Mouse (Mus musculus) MEL (cell line): Measurements from ENCODE around the gene 1600014C10Rik. TPM values are rescaled to one million over a fixed set of nuclear protein-coding genes. Genes with fewer than 3 reads are reported as not detected.

ENCODE experiments used
- DNase-seq: peaks from one replicate; pipeline ENCODE4 v3.0.0; 2011; ENCODE audit warnings: low read depth, low spot score
- H3K27ac ChIP-seq: 2 replicates; pipeline ENCODE4 v1.5.1; 2012; ENCODE audit warnings: low read depth, mild to moderate bottlenecking, control low read depth, low read length, moderate library complexity; ENCODE audit not compliant: control insufficient read depth
- H3K27me3 ChIP-seq, 2 experiments: fragments of 150-350 bp in 1 of 2; sonication (generic) in 1 of 2; 2 replicates each; pipeline ENCODE4 v1.6.1; 2012; ENCODE audit warnings: low read length in 2 of 2, mild to moderate bottlenecking in 2 of 2, improper control_type of control experiment in 1 of 2, moderate library complexity in 1 of 2; ENCODE audit not compliant: insufficient read depth in 2 of 2, control insufficient read depth in 1 of 2
- H3K36me3 ChIP-seq, 2 experiments: 2 replicates each; pipeline ENCODE4 v1.6.1; 2012 to 2014; ENCODE audit warnings: low read length in 2 of 2, improper control_type of control experiment in 1 of 2, inconsistent platforms in 1 of 2, mild to moderate bottlenecking in 1 of 2; ENCODE audit not compliant: insufficient read depth in 2 of 2, control insufficient read depth in 1 of 2
- H3K4me1 ChIP-seq, 2 experiments: fragments of 150-350 bp in 1 of 2; sonication (generic) in 1 of 2; 2 replicates each; pipeline ENCODE4 v1.6.1; 2012; ENCODE audit warnings: low read length in 2 of 2, improper control_type of control experiment in 1 of 2, mild to moderate bottlenecking in 1 of 2; ENCODE audit not compliant: insufficient read depth in 2 of 2, control insufficient read depth in 1 of 2
- H3K4me3 ChIP-seq, 2 experiments: fragments of 150-350 bp in 1 of 2; sonication (generic) in 1 of 2; 2 replicates each; pipeline ENCODE4 v1.5.1; 2012; ENCODE audit warnings: low read depth in 2 of 2, low read length in 2 of 2, mild to moderate bottlenecking in 2 of 2, moderate library complexity in 2 of 2, control low read depth in 1 of 2, improper control_type of control experiment in 1 of 2; ENCODE audit not compliant: control insufficient read depth in 1 of 2, insufficient read depth in 1 of 2
- H3K79me2 ChIP-seq: 2 replicates; pipeline ENCODE4 v1.6.1; 2012; ENCODE audit warnings: mild to moderate bottlenecking, low read length, moderate library complexity; ENCODE audit not compliant: control insufficient read depth, poor library complexity, insufficient read depth
- H3K9ac ChIP-seq: 2 replicates; pipeline ENCODE4 v1.6.1; 2012; ENCODE audit warnings: low read depth, mild to moderate bottlenecking, control low read depth, low read length, moderate library complexity; ENCODE audit not compliant: control insufficient read depth, poor library complexity, severe bottlenecking
- H3K9me3 ChIP-seq: fragments of 150-350 bp; sonication (generic); replicated peaks from 2 replicates; pipeline ENCODE4 v1.6.1; 2012; ENCODE audit warnings: mild to moderate bottlenecking, low read length, improper control_type of control experiment, moderate library complexity; ENCODE audit not compliant: insufficient read depth
- E2F4 ChIP-seq: IDR thresholded peaks from 2 replicates; pipeline ENCODE4 v1.6.1; 2011; ENCODE audit warnings: low read depth, low read length, improper control_type of control experiment, borderline replicate concordance
- ELF1 ChIP-seq: IDR thresholded peaks from 2 replicates; pipeline ENCODE4 v1.6.1; 2014; ENCODE audit warnings: low read depth, mild to moderate bottlenecking, inconsistent platforms, low read length, improper control_type of control experiment, moderate library complexity
- EP300 ChIP-seq, 2 experiments: IDR thresholded peaks; 2 replicates each; pipeline ENCODE4 v1.6.1; 2011; ENCODE audit warnings: improper control_type of control experiment in 2 of 2, low read length in 2 of 2, low read depth in 1 of 2, mild to moderate bottlenecking in 1 of 2
- ETS1 ChIP-seq: IDR thresholded peaks from 2 replicates; pipeline ENCODE4 v1.6.1; 2012; ENCODE audit warnings: low read depth, mild to moderate bottlenecking, inconsistent platforms, low read length, improper control_type of control experiment, moderate library complexity
- MAFK ChIP-seq: IDR thresholded peaks from 2 replicates; pipeline ENCODE4 v1.6.1; 2011; ENCODE audit warnings: low read depth, mild to moderate bottlenecking, low read length, improper control_type of control experiment, borderline replicate concordance
- MAX ChIP-seq: IDR thresholded peaks from 2 replicates; pipeline ENCODE4 v1.6.1; 2011; ENCODE audit warnings: low read length, improper control_type of control experiment
- MEF2A ChIP-seq: IDR thresholded peaks from 2 replicates; pipeline ENCODE4 v1.6.1; 2014; ENCODE audit warnings: low read depth, mild to moderate bottlenecking, inconsistent platforms, low read length, improper control_type of control experiment; ENCODE audit not compliant: poor library complexity, insufficient replicate concordance, severe bottlenecking; ENCODE audit errors: extremely low read depth
- MYB ChIP-seq: IDR thresholded peaks from 2 replicates; pipeline ENCODE4 v1.6.1; 2011; ENCODE audit warnings: mild to moderate bottlenecking, low read depth, low read length, improper control_type of control experiment
- NELFE ChIP-seq: IDR thresholded peaks from 2 replicates; pipeline ENCODE4 v1.6.1; 2011; ENCODE audit warnings: low read depth, low read length, improper control_type of control experiment
- NRF1 ChIP-seq: IDR thresholded peaks from 2 replicates; pipeline ENCODE4 v1.6.1; 2014; ENCODE audit warnings: low read depth, mild to moderate bottlenecking, inconsistent platforms, low read length, improper control_type of control experiment, moderate library complexity; ENCODE audit not compliant: poor library complexity, insufficient read depth, severe bottlenecking
- POLR2AphosphoS2 ChIP-seq: IDR thresholded peaks from 2 replicates; pipeline ENCODE4 v1.6.1; 2011; ENCODE audit warnings: low read length, improper control_type of control experiment
- POLR2AphosphoS5 ChIP-seq: IDR thresholded peaks from 2 replicates; pipeline ENCODE4 v1.6.1; 2012; ENCODE audit warnings: low read depth, borderline replicate concordance, mild to moderate bottlenecking, inconsistent platforms, low read length, moderate library complexity, mixed read lengths
- RCOR1 ChIP-seq: IDR thresholded peaks from 2 replicates; pipeline ENCODE4 v1.6.1; 2012; ENCODE audit warnings: low read depth, mild to moderate bottlenecking, inconsistent platforms, low read length, improper control_type of control experiment
- UBTF ChIP-seq: IDR thresholded peaks from 2 replicates; pipeline ENCODE4 v1.6.1; 2012; ENCODE audit warnings: low read depth, mild to moderate bottlenecking, inconsistent platforms, low read length, improper control_type of control experiment, moderate library complexity, borderline replicate concordance; ENCODE audit not compliant: insufficient read depth
- USF2 ChIP-seq, 2 experiments: IDR thresholded peaks; 2 replicates each; pipeline ENCODE4 v1.6.1; 2011 to 2012; ENCODE audit warnings: improper control_type of control experiment in 2 of 2, low read length in 2 of 2, borderline replicate concordance in 1 of 2, inconsistent platforms in 1 of 2, low read depth in 1 of 2, mild to moderate bottlenecking in 1 of 2; ENCODE audit not compliant: insufficient read depth in 1 of 2
- ZC3H11A ChIP-seq: IDR thresholded peaks from 2 replicates; pipeline ENCODE4 v1.6.1; 2012; ENCODE audit warnings: low read depth, mild to moderate bottlenecking, inconsistent platforms, low read length, improper control_type of control experiment
- ZKSCAN1 ChIP-seq: IDR thresholded peaks from 2 replicates; pipeline ENCODE4 v1.6.1; 2012; ENCODE audit warnings: low read depth, mild to moderate bottlenecking, inconsistent platforms, low read length, improper control_type of control experiment, moderate library complexity
- ZMIZ1 ChIP-seq: IDR thresholded peaks from 2 replicates; pipeline ENCODE4 v1.6.1; 2012; ENCODE audit warnings: low read depth, mild to moderate bottlenecking, inconsistent platforms, low read length, improper control_type of control experiment, moderate library complexity
- polyA plus RNA-seq, 2 experiments: library from polyadenylated mRNA; stranded (reverse) in 1 of 2; unstranded in 1 of 2; fragments of >175 nt in 1 of 2; fragments of >200 nt in 1 of 2; gene quantifications; 2 replicates each; pipeline versions ENCODE4 v1.2.1 to v1.2.4; 2012; ENCODE audit warnings: low replicate concordance in 2 of 2, low read depth in 1 of 2; ENCODE audit not compliant: insufficient read length in 2 of 2, insufficient read depth in 1 of 2, missing spikeins in 1 of 2
- total RNA-seq: library from RNA; depleted of rRNA; stranded (reverse); fragments of 300-350 nt; gene quantifications from 2 replicates; pipeline ENCODE4 v1.2.3, GENCODE M21; 2012

1600014C10Rik gene
- total and polyA plus RNA-seq, 3 experiments: 10.2 to 14.7 TPM; not detected in 1

GRCm38 (mm10) chr7:38173871-38174270, 9.1 kb upstream of the 1600014C10Rik start:
- H3K79me2 ChIP-seq: no peaks in the 10 kb centered on the region
- no peaks in the 10 kb centered on the region for H3K36me3 ChIP-seq
- H3K27me3 ChIP-seq: no peaks in the 10 kb centered on the region
- no peak overlapping the region for H3K27ac ChIP-seq
- no peak overlapping the region for H3K4me3 ChIP-seq
- H3K9me3 ChIP-seq: no peaks in the 10 kb centered on the region
- H3K9ac ChIP-seq: no peak overlapping the region
- no peaks in the 10 kb centered on the region for H3K4me1 ChIP-seq
- TF ChIP-seq RCOR1: no peak
- TF ChIP-seq UBTF: no peak
- TF ChIP-seq USF2 (IDR thresholded peaks at IDR 0.05; ENCODE audit: borderline replicate concordance in 1 of 2, insufficient read depth in 1 of 2, low read depth in 1 of 2, low read length in 2 of 2): no peak
- TF ChIP-seq MAFK: no peak
- TF ChIP-seq MEF2A: no peak
- no peak for DNase-seq

DNA sequence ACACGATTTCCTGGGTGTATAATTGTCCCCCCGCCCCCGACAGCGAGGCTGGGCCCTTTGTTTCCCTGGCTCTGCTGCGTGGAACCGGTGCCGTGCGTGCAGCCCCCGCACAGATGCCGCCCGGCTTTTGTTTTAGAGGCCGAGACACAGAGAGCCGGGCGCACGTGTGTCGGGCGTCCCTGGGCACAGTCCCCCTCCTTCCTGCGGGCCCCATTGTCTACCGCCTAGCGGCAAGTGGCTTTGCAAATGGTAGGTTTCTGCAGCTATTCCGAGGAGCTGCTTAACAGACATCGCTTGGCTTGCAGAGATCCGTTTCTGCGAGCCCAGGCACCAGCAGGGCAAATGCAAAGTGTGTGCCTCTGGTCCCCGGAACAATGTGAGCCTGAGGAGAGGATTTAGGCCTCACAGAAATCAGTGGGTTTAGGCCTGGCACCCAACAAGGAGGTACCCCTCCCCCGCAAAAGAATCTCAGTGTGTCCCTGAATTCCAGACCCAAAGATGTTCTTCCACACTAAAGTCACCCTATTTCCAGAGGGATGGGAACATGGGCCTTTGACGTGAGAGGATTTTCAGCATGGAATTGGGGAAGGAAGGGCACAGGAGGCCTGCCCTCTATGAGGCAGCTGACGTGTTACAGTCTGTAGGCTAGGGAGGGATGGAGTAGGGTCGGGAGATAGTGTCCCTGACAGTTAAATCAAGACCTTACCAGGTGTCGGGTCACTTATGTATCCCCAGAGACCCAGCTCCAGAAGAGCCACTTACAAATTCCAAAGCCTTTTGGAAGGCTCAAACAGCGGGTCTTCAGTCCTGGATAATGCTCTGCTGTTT, 8.5 kb upstream of the 1600014C10Rik start:
- Histone ChIP-seq H3K27ac (no peak overlapping the region), H3K4me3 (no peak overlapping the region), H3K36me3 (no peaks in the 10 kb centered on the region), H3K27me3 (no peaks in the 10 kb centered on the region), H3K79me2 (no peaks in the 10 kb centered on the region), H3K9me3 (no peaks in the 10 kb centered on the region), H3K4me1 (no peaks in the 10 kb centered on the region), H3K9ac (no peak overlapping the region)
- DNase-seq: no peak
- TF ChIP-seq EP300 (IDR thresholded peaks at IDR 0.05; ENCODE audit: low read depth in 1 of 2, low read length in 2 of 2): no peak
- no peak for TF ChIP-seq E2F4
- no peak for TF ChIP-seq RCOR1
- no peak for TF ChIP-seq POLR2AphosphoS5
- TF ChIP-seq ELF1: no peak
- no peak for TF ChIP-seq USF2 (IDR thresholded peaks at IDR 0.05; ENCODE audit: borderline replicate concordance in 1 of 2, insufficient read depth in 1 of 2, low read depth in 1 of 2, low read length in 2 of 2)
- no peak for TF ChIP-seq ETS1
- no peak for TF ChIP-seq POLR2AphosphoS2
- TF ChIP-seq NRF1: no peak
- TF ChIP-seq UBTF: no peak
- no peak for TF ChIP-seq ZMIZ1
- TF ChIP-seq MYB: no peak
- no peak for TF ChIP-seq MAX
- no peak for TF ChIP-seq ZKSCAN1
- TF ChIP-seq ZC3H11A: no peak
- no peak for TF ChIP-seq NELFE
